Mouse (Mus musculus) ES-CJ7 (cell line): ENCODE measurements around the gene G6pc3.
"Not testable (repeated sequence)": the region's sequence is repeated elsewhere in the genome, so short reads cannot be mapped to it uniquely, and the experiment has no call there.

Source experiments
- DNase-seq: peaks from one replicate; pipeline ENCODE4 v3.0.0; 2011; ENCODE audit warnings: low read depth, low spot score

G6pc3 gene

DNA sequence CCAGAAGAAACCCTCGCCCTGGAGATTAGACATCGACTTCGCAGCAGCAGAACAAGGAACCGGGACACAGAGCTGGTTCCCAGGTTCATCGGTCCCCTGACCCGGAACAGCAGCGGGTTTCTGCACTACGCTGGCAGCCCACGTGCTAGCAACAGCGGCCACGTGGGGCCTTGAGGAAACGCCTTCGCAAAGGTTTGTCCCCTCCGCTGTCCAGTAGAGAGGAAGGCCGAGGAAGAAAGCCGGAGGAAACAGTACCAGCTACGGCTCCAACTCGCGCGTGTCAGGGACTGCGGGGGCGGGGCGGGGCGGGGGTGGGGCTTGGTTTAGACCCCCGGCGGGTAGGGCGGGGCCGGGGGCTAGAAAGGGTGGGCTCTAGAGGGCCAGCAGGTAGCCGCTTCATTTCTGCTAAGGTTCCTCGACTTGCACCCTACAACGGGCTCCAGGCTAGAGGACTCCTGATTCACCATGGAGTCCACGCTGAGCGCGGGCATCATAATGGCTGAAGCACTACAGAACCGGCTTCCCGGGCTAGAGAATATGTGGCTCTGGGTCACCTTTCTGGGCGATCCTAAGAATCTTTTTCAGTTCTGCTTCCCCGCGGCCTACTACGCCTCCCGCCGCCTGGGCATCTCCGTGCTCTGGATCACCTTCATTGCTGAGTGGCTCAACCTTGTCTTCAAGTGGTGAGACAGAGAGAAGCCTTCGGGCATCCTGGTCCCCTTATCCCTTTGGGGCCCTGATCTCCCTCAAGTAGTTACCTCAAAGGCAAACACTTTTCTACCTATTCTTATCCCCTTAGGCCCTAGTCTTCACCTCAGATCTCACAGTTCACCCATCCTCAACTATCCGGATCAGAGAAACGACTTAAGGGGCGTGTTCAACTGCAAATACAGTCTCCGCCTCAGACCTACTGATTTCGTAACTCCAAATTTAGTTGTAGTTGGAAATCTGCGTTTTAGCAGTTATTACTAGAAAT is at the start of gene G6pc3:
Gene G6pc3, plus strand, starts transcription at position 160 of the 976 bp plus-strand sequence.
- DNase-seq = peak; percentile 86

DNA sequence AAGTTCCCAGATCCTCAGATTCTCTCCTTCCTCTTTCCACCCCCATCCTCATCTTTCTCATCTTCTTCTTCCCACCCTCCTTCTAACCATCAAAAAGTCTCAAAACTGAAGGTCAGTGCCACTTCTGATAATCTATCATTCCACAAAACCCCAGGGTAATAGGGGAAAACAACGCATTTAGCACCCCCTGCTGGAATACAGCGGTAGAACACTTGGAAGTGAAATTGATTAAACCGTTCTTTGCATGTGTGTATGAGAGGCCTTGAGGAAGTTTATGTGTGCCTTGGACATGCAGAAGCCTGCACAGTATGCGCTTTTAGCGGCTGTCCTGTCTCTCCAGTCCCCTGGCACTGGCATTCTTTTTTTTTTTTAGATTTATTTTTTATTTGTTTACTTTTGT is 48.9 kb upstream of the G6pc3 start:
- DNase-seq = peak; percentile 70

DNA sequence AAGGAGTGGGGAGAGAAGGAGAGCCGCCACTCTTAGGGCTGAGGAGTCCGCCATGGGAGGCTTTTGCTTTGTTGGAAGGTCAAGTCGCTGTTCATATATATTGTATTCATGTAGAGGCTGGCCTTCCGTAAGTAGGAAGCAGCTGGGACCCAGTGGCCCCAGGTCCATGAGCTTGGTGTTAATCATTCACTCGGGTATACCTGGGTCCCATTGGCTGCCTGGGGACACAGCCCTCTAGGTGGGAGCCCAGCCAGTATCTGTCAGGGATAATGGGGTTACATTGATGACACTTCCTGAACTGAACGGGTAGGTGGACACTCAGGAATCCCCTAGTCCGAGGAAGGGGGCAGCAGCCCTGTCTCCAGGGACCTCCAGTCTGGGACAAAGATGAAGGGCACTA is 47.1 kb upstream of the G6pc3 start:
- no peak for DNase-seq

DNA sequence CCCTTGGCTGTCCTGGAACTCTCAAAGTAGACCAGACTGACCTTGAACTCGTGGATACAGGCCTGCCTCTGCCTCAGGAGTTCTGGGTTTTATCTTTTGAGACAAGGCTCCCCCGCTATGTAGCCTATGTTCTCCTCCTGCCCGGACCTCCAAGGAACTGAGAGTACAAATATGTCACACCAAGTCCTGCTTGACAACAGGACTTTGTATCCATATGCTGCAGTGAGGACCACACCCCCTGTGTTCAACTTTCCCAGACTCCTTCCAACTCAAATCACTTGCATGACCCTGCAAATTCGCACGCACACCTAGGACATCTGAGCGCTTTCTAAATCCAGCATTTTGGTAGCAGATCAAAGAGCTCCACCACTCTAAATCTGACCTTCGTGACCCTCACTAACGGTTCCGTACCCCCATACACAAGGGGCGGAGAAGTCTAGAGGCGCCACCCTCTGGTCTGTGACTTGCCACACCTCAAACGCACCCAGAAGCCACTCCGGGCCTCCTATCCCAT is 44.4 kb upstream of the G6pc3 start:
- peak; percentile 58 for DNase-seq

DNA sequence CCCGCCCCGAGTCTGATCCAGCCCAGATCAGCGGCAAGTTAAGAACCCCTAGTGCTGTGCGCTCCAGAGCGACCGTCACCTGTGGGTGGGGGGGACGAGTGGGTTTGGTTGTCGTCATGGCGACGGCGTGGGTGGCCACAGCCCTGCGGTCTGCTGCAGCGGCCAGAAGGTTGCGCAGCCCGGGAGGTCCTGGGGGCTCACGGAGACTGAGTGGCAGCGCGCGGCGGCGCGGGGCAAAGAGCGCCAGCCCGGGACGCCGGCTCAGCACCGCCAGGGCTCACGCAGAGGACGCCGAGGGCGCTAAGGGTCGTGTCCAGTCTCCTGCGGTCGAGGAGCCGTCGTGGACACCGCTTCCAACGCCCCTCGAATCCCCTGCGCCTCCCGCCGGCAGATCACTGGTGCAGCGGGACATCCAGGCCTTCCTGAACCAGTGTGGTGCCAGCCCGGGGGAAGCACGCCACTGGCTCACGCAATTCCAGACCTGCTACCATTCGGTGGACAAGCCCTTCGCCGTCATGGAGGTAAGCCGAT is 43.9 kb upstream of the G6pc3 start, which contains the start of gene Nags:
Gene Nags, plus strand, starts transcription at position 43 of the 531 bp plus-strand sequence.
- DNase-seq = no peak

DNA sequence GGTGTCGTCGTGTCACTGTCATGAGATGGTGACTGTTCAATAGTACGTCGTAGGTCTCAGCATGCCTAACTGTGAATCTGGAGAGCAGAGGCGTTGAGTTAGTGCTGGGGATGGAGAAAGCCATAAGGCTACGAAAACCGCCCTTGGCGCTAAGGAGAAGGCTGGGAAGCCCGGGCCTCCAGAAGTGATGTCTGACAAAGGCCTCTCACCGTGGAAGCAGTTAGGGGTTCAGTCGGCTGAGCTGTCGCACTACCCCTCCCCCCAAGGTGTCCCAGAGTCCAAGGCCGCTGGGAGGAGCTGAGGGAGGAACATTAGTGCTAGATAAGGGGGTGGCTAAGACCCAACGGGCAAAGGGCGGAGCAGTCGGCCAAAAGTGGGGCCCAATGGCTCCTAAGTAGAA is 43.4 kb upstream of the G6pc3 start:
- DNase-seq = peak; percentile 42

DNA sequence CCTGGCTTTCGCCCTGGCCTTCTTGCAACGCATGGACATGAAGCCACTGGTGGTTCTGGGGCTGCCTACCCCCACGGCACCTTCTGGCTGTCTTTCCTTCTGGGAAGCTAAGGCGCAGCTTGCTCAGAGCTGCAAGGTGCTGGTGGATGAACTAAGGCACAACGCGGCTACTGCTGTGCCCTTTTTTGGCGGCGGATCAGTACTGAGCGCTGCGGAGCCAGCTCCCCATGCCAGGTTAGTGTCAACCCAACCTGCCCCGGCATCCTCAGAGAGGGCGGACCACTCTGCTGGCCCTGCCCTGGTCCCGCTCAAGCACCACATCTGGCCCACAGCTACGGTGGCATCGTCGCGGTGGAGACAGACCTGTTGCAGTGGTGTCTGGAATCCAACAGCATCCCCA is 42.9 kb upstream of the G6pc3 start:
- DNase-seq = no peak

DNA sequence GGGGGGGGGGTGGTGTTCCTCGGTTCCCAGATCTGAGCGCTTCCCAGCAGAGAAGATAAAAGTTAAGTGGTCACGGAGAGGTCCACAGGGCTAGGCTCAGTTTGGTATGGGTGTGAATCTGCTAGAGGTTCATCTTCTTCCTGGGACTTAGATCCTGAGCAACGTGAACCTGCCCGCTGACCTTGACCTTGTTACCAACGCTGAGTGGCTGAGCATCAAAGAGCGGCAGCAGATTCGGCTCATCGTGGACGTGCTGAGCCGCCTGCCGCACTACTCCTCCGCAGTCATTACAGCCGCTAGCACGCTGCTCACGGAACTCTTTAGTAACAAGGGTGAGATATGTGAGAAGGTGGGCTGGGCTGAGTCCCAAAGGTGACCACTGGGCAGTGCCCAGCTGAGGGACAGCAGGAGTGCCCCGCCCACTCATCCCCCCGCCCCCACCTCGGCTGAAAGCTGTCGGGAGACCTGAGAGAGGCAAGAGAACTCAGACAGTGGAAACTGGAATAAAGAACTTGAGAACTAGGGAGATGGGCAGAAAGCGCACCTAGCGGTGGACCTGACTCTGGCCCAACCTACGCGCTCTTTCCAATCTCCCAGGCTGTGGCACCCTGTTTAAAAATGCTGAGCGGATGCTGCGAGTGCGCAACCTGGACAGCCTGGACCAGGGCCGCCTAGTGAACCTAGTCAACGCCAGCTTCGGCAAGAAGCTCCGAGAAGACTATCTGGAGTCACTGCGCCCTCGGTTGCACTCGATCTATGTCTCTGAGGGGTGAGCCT is 42.0 kb upstream of the G6pc3 start:
- DNase-seq = peak; percentile 57

DNA sequence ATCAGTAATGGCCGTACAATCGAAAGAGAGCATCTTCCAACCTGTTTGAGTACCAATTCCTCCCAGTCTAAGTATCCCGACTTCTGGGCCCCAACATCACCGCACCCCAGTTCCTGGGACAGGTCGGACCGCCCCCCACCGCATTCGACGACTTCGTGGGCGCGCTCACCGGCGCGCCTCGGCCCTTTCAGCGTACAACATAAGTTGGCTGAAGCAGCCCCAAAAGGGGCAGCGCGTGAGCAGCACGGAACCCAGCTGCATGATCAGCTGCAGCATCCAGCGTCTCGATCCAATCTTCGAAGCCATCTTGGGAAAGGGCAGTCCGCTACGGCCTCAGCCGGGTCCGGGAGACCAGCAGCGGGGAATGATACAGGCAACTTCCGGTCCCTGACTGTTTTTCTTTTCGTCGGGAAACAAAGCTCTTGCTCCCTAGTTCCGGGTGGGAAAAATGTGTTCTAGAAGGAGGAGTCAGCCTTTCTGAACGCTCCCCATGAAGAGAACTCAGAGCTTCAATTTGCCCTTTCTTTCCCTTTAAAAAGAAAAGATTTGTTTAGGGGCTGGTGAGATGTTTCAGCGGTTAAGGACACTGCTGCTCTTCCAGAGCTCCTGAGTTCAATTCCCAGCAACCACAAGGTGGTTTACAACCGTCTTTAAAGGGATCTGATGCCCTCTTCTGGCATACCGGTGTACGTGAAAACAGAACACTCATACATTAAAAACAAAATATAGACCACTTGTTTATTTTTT is 33.2 kb upstream of the G6pc3 start, which contains the start of gene Tmem101:
Gene Tmem101, minus strand, starts transcription at position 366 of the 747 bp plus-strand sequence.
- peak; percentile 94 for DNase-seq

DNA sequence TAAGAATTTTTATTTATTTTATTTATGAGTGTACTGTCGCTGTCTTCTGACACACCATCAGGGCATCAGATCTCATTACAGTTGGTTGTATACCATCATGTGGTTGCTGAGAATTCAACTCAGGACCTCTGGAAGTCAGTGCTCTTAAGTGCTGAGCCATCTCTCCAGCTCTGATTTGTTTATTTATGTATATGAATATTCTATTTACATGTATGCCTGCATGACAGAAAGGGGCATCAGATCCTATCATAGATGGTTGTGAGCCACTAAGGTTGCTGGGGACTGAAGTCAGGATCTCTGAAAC is 32.7 kb upstream of the G6pc3 start:
- no peak for DNase-seq

DNA sequence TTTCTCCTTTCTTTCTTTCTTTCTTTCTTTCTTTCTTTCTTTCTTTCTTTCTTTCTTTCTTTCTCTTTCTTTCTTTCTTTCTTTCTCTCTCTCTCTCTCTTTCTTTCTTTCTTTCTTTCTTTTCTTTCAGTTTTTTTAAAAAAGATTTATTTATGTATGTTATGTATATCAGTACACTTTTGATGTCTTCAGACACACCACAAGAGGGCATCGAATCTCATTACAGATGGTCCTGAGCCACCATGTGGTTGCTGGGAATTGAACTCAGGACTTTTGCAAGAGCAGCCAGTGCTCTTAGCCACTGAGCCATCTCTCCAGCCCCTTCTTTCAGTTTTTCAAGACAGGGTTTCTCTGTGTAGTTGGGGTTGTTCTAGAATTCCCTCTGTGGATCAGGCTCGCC is 31.4 kb upstream of the G6pc3 start:
- DNase-seq = not testable (repeated sequence)

DNA sequence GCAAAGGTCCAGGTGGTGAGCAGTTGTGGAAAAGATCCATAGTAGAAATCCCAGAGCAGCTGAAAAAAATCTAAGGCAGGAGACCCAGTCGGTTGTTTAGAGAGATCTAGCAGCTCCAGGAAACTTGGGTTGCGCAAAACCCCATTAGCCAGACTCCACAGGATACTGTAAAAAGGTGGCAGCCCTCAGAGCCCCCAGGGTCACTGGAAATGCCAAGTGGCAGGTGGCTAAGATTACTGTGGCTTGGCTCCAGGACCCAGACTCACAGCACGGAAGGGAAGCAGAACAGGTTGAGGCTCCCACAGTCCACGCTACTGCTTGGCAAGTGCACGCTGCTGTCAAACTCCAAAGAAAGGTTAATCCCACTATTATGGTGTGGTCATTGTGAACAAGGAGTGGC is 29.6 kb upstream of the G6pc3 start:
- no peak for DNase-seq

DNA sequence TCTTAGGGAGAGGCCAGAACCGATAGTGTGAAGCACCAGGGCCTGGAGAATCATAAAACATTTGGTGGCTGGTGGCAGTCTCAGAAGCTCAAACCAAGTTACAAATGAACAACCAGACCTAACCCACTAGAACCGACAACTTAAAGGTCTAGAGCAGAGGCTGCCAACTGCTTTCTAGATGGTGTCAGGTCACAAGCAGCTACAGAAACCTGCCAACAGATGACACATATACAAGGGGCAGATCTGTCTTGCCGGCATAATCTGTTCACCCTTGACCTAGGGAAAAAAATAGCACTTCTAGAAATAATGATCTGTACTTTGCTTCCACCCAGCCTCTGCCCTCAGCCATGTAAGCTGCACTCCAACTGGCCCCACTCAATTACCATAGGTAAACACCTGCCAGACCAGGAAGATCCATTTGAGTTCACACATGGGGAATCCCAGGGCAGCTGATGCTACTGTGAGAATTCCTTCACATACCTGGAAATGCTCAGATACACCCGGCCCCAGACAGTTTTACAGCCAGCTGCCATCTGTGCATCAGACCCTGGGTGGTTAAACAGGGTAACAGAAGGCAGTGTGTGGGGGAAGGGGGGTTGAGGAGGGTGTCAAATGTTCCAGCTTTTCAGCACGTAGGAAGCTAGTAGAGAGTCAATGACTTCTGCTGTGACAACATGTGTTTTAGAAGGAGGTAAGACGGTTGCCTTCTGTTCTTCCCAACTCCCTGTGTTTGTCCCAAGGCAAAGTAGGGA is 23.3 kb upstream of the G6pc3 start:
- no peak for DNase-seq

DNA sequence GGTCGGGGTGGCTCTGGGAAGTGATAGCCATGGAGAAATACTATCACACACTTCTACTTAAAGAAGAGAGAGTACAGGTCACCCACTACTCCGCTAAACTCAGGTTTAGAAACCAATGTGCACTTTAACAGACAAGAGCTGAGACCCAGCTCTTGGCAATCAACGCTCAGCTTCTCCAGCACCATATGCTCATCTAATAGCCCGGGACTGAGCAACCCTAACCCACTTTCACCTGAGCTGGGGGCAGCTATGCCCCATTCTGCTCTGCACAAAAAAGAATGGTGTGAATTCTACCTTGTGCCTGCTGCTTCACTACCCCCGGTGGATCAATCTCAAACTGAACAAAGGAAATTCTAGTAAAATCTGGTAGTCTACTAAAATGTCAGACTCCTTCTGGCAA is 21.9 kb upstream of the G6pc3 start:
- no peak for DNase-seq

DNA sequence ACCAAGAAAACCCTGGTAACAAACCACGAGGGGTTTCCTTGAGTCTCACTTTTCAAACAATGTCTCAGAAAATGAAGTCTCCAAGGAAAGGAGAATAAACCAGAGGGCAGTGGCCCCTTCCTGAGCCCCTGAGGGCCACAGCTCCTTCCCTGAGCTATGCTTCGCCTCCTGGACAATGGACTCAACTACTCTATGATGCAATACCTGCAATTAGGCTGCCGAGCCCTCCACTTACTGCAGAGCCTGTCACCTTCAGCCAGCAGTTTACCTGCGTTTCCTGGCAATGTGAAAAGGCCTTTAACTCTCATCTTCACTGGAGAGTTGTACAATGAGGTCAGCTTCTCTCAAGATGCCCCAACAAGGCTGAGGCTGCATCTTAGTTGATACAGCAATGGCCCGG is 20.7 kb upstream of the G6pc3 start:
- no peak for DNase-seq

DNA sequence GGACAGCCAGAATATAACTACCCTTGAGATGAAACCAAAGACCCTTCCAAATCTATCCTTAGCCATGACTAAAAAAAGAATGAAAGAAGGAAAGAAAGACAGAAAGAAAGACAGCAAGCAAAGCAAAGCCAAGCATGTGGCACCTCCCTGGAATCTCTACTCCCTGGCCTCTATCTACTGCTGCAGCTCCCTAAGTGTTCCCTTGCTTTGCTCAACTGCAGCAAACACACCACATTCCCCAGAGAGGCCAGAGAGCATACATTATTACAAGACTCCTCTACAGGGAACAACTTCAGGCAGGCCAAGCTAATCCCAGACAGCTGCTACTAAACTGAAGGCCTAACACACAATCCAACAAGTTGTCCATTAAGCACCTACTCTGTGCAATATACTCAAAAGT is 9.6 kb upstream of the G6pc3 start:
- no peak for DNase-seq

DNA sequence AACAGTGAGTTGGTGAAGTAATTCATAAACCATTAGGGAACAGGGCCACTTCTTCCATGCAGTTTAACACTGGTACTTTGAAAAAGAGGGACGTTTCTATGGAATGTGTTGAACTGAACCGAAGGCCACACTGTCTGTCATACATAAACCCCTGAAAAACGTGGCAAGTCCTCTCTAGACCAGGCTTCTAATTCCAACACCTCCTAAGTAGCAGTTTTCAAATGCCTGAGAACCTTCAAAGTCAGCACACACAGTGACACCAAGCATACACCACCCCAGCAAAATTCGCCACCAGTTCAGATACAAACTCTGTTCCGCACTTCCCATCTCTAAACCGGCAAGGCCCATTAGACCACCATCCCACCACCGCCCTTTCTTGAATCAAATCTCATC is 5.2 kb upstream of the G6pc3 start:
- no peak for DNase-seq

DNA sequence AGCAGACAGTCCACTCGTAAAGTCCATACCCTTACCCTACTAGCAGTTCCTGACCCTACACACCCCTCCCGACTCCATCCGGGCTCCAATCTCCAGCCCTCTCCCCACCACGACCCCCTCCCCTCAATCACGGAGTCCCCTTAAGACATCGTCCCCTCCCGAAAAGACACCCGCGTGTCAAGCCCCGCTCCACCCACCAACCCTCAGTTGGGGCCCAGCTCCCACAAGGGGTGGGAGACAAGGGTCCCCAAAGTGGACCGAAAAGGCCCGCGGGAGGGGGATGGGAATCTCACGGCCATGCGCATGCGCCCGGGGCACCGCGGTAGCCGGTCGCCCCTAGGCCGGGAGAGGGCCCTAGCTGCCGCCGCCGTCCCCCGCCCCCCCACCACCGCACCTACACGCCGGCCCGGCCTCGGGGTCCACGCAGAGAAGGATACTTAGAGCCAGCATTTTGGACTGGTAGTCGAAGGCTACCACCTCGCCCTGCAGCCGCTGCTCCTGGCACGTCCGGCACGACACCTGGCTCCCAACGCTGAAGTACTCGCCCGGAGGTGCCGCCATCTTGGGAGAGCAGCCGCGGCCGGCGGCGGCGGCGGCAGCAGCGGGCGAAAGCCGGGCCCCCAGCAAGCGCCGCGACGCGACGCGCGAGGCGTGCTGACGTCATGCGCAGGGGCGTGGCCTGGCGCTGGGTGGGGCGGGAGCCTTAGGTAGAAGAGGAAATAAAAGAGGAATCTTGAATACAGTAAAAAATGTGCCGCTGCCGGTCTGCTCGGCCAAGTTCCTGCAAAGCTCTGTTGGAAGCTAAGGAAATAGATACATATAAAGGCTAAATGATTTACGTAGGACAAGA is 4.5 kb upstream of the G6pc3 start, which contains the start of gene Lsm12:
Gene Lsm12, minus strand, starts transcription at position 651 of the 850 bp plus-strand sequence.
- DNase-seq = peak; percentile 92

DNA sequence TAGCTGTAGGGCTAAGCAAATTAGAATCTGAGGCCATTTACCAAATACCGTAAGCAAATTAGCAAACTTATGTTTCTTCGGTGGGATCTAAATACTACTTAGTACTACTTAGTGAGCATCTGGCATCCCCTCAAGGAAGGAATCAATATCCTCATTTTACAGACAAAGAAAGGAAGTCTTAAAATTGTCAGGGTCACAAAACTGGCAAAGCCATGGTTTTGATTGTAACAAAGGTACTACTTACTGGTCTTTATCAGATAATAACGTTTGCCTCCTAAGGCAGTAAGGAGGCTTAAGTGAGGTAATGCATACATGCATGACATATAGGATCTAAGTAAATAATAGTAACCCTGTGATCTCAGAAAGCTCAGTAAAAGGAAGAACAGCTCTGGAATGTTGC is 3.7 kb upstream of the G6pc3 start:
- no peak for DNase-seq

DNA sequence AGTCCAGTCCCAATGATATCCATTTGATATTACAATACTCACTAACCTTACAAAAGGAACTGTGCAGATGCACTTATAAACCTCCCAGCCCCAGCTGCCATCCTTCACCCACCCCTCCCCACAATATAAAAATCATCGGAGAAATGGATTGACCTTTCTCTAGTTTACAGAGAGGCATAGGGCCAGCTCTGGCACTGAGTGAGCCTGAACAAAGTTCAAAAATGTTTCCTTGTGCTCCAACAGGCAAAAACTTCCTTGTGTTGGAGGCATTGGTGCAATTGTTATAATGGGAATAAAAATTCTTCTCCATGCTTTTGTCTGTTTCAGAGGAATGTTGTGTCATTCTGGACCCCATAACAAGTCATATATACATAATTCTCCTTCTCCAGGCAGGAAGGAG is 3.2 kb upstream of the G6pc3 start:
- no peak for DNase-seq
